Mouse (Mus musculus) erythroblast, embryonic 14.5 days (primary cell): ENCODE data around the gene Esam.

Experiments used
- GATA1 ChIP-seq: IDR thresholded peaks from 2 replicates; pipeline ENCODE4 v1.6.1; 2012; ENCODE audit warnings: low read length, inconsistent platforms, mixed read lengths
- TAL1 ChIP-seq: IDR thresholded peaks from 3 replicates; pipeline ENCODE4 v1.6.1; 2012; ENCODE audit warnings: low read length, inconsistent platforms, mixed read lengths

GRCm38 (mm10) chr9:37530888-37531705 is 3.2 kb downstream of the Esam start:
- no peak for TF ChIP-seq TAL1
- no peak for TF ChIP-seq GATA1
